Mouse (Mus musculus) thymus, adult 2 months (tissue): ENCODE data around the gene Wdr89.

Source experiments
- CTCF ChIP-seq: fragments of 200-500 bp; IDR thresholded peaks from 2 replicates; pipeline ENCODE4 v1.5.1; 2012; ENCODE audit warnings: mild to moderate bottlenecking, control low read depth, low read length, moderate library complexity, borderline replicate concordance; ENCODE audit not compliant: control insufficient read depth, poor library complexity, insufficient read depth; ENCODE audit errors: extremely low read depth
- POLR2A ChIP-seq: fragments of 200-500 bp; IDR thresholded peaks from 2 replicates; pipeline ENCODE4 v1.6.1; 2012; ENCODE audit warnings: mild to moderate bottlenecking, low read length, control low read depth, moderate library complexity; ENCODE audit not compliant: control insufficient read depth, poor library complexity, insufficient read depth; ENCODE audit errors: extremely low read depth

- TF ChIP-seq CTCF (no peak), POLR2A (no peak)
Measured at GRCm38 (mm10) chr12:75649058-75649705, 20.2 kb downstream of the Wdr89 start.
